Mouse (Mus musculus) urinary bladder, postnatal 25 days (tissue): ENCODE data around the gene Zfp319.
"Not testable (repeated sequence)": the region's sequence is repeated elsewhere in the genome, so short reads cannot be mapped to it uniquely, and the experiment has no call there.

Experiments used
- DNase-seq: peaks from one replicate; pipeline ENCODE4 v3.0.0; 2022; ENCODE audit warnings: low spot score

Zfp319 gene

GRCm38 (mm10) chr8:95331720-95332436 is at the start of gene Zfp319, which contains the start of gene Usb1:
Zfp319 (minus strand) TSS chr8:95331950.
Usb1 (plus strand) TSS chr8:95332284.
- peak; percentile 96 for DNase-seq

GRCm38 (mm10) chr8:95380953-95381352 is 49.2 kb upstream of the Zfp319 start:
- no peak for DNase-seq

- not testable (repeated sequence) for DNase-seq
Observed at GRCm38 (mm10) chr8:95378928-95379327, 47.2 kb upstream of the Zfp319 start.

- no peak for DNase-seq
Observed at GRCm38 (mm10) chr8:95377863-95378291, 46.1 kb upstream of the Zfp319 start.

GRCm38 (mm10) chr8:95377101-95377500 is 45.4 kb upstream of the Zfp319 start:
- no peak for DNase-seq

- no peak for DNase-seq
Observed at GRCm38 (mm10) chr8:95376309-95376999, 44.7 kb upstream of the Zfp319 start.

GRCm38 (mm10) chr8:95375374-95375930 is 43.7 kb upstream of the Zfp319 start:
- DNase-seq, result no peak

GRCm38 (mm10) chr8:95374429-95374828 is 42.7 kb upstream of the Zfp319 start:
- no peak for DNase-seq

- DNase-seq, result no peak
Observed at GRCm38 (mm10) chr8:95373389-95374002, 41.7 kb upstream of the Zfp319 start.

GRCm38 (mm10) chr8:95369581-95370326 is 38.0 kb upstream of the Zfp319 start:
- no peak for DNase-seq

- no peak for DNase-seq
Observed at GRCm38 (mm10) chr8:95363849-95364248, 32.1 kb upstream of the Zfp319 start.

- no peak for DNase-seq
Observed at GRCm38 (mm10) chr8:95362272-95362671, 30.5 kb upstream of the Zfp319 start.

- DNase-seq, result no peak
Observed at GRCm38 (mm10) chr8:95361016-95361341, 29.2 kb upstream of the Zfp319 start.

GRCm38 (mm10) chr8:95360181-95361015 is 28.6 kb upstream of the Zfp319 start:
- no peak for DNase-seq

GRCm38 (mm10) chr8:95358550-95359411 is 27.0 kb upstream of the Zfp319 start:
- DNase-seq, result no peak

GRCm38 (mm10) chr8:95354606-95355005 is 22.9 kb upstream of the Zfp319 start:
- no peak for DNase-seq

GRCm38 (mm10) chr8:95352871-95353866 is 21.4 kb upstream of the Zfp319 start:
- DNase-seq, result peak; percentile 44

GRCm38 (mm10) chr8:95352151-95352870 is 20.6 kb upstream of the Zfp319 start, which contains the start of gene Mmp15:
Mmp15 (plus strand) TSS chr8:95352268.
- DNase-seq, result peak; percentile 65
